Mouse (Mus musculus): Measurements from ENCODE around the gene Nek7. TPM values are rescaled to one million over a fixed set of nuclear protein-coding genes. Genes with fewer than 3 reads are reported as not detected.

The Nek7 gene
- polyA plus RNA-seq, 1 experiment from 2014 or later: 53.9 TPM

GRCm38 (mm10) chr1:138587812-138588211 is 32.1 kb downstream of the Nek7 start:
- Histone ChIP-seq H3K36me3 (peaks cover 2% of the 10 kb centered on the region), H3K4me3 (no peak overlapping the region), H3K9ac (no peak overlapping the region), H3K27me3 (replicated peaks) (no peaks in the 10 kb centered on the region), H3K4me2 (no peak overlapping the region), H3K4me1 (replicated peaks) (peaks cover 5% of the 10 kb centered on the region; the same call in 1 of the 2 replicates), H3K27ac (ENCODE audit: poor library complexity, severe bottlenecking) (no peak overlapping the region), H3K9me3 (replicated peaks) (0 out of 2 replicates have a peak, but pooled peaks cover 3% of the 10 kb centered on the region)
- ATAC-seq (ENCODE audit: insufficient number of reproducible peaks, low FRiP score): no peak
- WGBS: 32% methylated on average over 3 of the region's 3 CpGs

GRCm38 (mm10) chr1:138586891-138587290 is 33.0 kb downstream of the Nek7 start:
- no peak overlapping the region for H3K9ac ChIP-seq
- peaks cover 2% of the 10 kb centered on the region for H3K36me3 ChIP-seq
- H3K27me3 ChIP-seq (replicated peaks): no peaks in the 10 kb centered on the region
- WGBS: 95% methylated on average over 2 of the region's 2 CpGs
- no peak overlapping the region for H3K27ac ChIP-seq (ENCODE audit: poor library complexity, severe bottlenecking)
- peaks cover 7% of the 10 kb centered on the region; the same call in 1 of the 2 replicates for H3K4me1 ChIP-seq (replicated peaks)
- no peak for ATAC-seq (ENCODE audit: insufficient number of reproducible peaks, low FRiP score)
- H3K4me3 ChIP-seq: no peak overlapping the region
- H3K9me3 ChIP-seq (replicated peaks): no peaks in the 10 kb centered on the region
- H3K4me2 ChIP-seq: no peak overlapping the region

- Histone ChIP-seq H3K27me3 (replicated peaks) (no peaks in the 10 kb centered on the region), H3K36me3 (no peaks in the 10 kb centered on the region; the same call in 1 of the 2 replicates), H3K4me2 (no peak overlapping the region), H3K9me3 (replicated peaks) (no peaks in the 10 kb centered on the region), H3K27ac (ENCODE audit: poor library complexity, severe bottlenecking) (no peak overlapping the region), H3K4me1 (replicated peaks) (peaks cover 19% of the 10 kb centered on the region), H3K9ac (no peak overlapping the region), H3K4me3 (no peak overlapping the region)
- WGBS: 91% methylated on average over 2 of the region's 2 CpGs
- no peak for ATAC-seq (ENCODE audit: insufficient number of reproducible peaks, low FRiP score)
Observed at GRCm38 (mm10) chr1:138584423-138585013, 35.4 kb downstream of the Nek7 start.

GRCm38 (mm10) chr1:138582225-138582624 is 37.7 kb downstream of the Nek7 start:
- no peak for ATAC-seq (ENCODE audit: insufficient number of reproducible peaks, low FRiP score)
- no peak overlapping the region for H3K4me3 ChIP-seq
- H3K9me3 ChIP-seq (replicated peaks): no peaks in the 10 kb centered on the region
- H3K27ac ChIP-seq (ENCODE audit: poor library complexity, severe bottlenecking): no peak overlapping the region
- peaks cover 24% of the 10 kb centered on the region for H3K4me1 ChIP-seq (replicated peaks)
- H3K9ac ChIP-seq: no peak overlapping the region
- H3K36me3 ChIP-seq: no peaks in the 10 kb centered on the region; the same call in 1 of the 2 replicates
- no peak overlapping the region for H3K4me2 ChIP-seq
- no peaks in the 10 kb centered on the region for H3K27me3 ChIP-seq (replicated peaks)
- 83% methylated on average over 7 of the region's 7 CpGs for WGBS

GRCm38 (mm10) chr1:138579822-138580492 is 40.0 kb downstream of the Nek7 start:
- Histone ChIP-seq H3K9ac (no peak overlapping the region), H3K36me3 (no peaks in the 10 kb centered on the region; the same call in 1 of the 2 replicates), H3K4me2 (peak overlapping the region; percentile 48), H3K27ac (ENCODE audit: poor library complexity, severe bottlenecking) (no peak overlapping the region), H3K4me3 (no peak overlapping the region), H3K4me1 (replicated peaks) (peaks cover 22% of the 10 kb centered on the region), H3K27me3 (replicated peaks) (no peaks in the 10 kb centered on the region), H3K9me3 (replicated peaks) (no peaks in the 10 kb centered on the region)
- ATAC-seq (ENCODE audit: insufficient number of reproducible peaks, low FRiP score): peak; percentile 61; the same call in 1 of the 2 replicates
- 42% methylated on average over 11 of the region's 11 CpGs for WGBS

GRCm38 (mm10) chr1:138579207-138579606 is 40.7 kb downstream of the Nek7 start:
- Histone ChIP-seq H3K9ac (no peak overlapping the region), H3K4me1 (replicated peaks) (peaks cover 22% of the 10 kb centered on the region), H3K9me3 (replicated peaks) (no peaks in the 10 kb centered on the region), H3K27me3 (replicated peaks) (no peaks in the 10 kb centered on the region), H3K4me2 (no peak overlapping the region), H3K27ac (ENCODE audit: poor library complexity, severe bottlenecking) (no peak overlapping the region), H3K36me3 (no peaks in the 10 kb centered on the region), H3K4me3 (no peak overlapping the region)
- no peak for ATAC-seq (ENCODE audit: insufficient number of reproducible peaks, low FRiP score)
- WGBS: 69% methylated on average over 7 of the region's 7 CpGs

GRCm38 (mm10) chr1:138576803-138577202 is 43.1 kb downstream of the Nek7 start:
- Histone ChIP-seq H3K4me1 (replicated peaks) (peaks cover 24% of the 10 kb centered on the region), H3K4me3 (no peak overlapping the region), H3K27ac (ENCODE audit: poor library complexity, severe bottlenecking) (peak overlapping the region; percentile 80), H3K9ac (no peak overlapping the region), H3K4me2 (no peak overlapping the region), H3K9me3 (replicated peaks) (no peaks in the 10 kb centered on the region), H3K27me3 (replicated peaks) (no peaks in the 10 kb centered on the region), H3K36me3 (no peaks in the 10 kb centered on the region)
- 38% methylated on average over 7 of the region's 7 CpGs for WGBS
- no peak for ATAC-seq (ENCODE audit: insufficient number of reproducible peaks, low FRiP score)

GRCm38 (mm10) chr1:138576066-138576697 is 43.8 kb downstream of the Nek7 start:
- no peaks in the 10 kb centered on the region for H3K36me3 ChIP-seq
- H3K4me1 ChIP-seq (replicated peaks): peaks cover 30% of the 10 kb centered on the region
- H3K9ac ChIP-seq: no peak overlapping the region
- 93% methylated on average over 8 of the region's 8 CpGs for WGBS
- no peaks in the 10 kb centered on the region for H3K9me3 ChIP-seq (replicated peaks)
- no peak overlapping the region for H3K4me3 ChIP-seq
- H3K27me3 ChIP-seq (replicated peaks): no peaks in the 10 kb centered on the region
- H3K4me2 ChIP-seq: no peak overlapping the region
- no peak for ATAC-seq (ENCODE audit: insufficient number of reproducible peaks, low FRiP score)
- no peak overlapping the region for H3K27ac ChIP-seq (ENCODE audit: poor library complexity, severe bottlenecking)

GRCm38 (mm10) chr1:138575629-138576028 is 44.3 kb downstream of the Nek7 start:
- ATAC-seq (ENCODE audit: insufficient number of reproducible peaks, low FRiP score): no peak
- Histone ChIP-seq H3K27ac (ENCODE audit: poor library complexity, severe bottlenecking) (no peak overlapping the region), H3K36me3 (no peaks in the 10 kb centered on the region), H3K9ac (no peak overlapping the region), H3K4me2 (no peak overlapping the region), H3K27me3 (replicated peaks) (no peaks in the 10 kb centered on the region), H3K9me3 (replicated peaks) (no peaks in the 10 kb centered on the region), H3K4me3 (no peak overlapping the region), H3K4me1 (replicated peaks) (peaks cover 33% of the 10 kb centered on the region)
- 71% methylated on average over 2 of the region's 2 CpGs for WGBS

GRCm38 (mm10) chr1:138571565-138572361 is 48.2 kb downstream of the Nek7 start:
- H3K4me3 ChIP-seq: peak overlapping the region; percentile 16
- peaks cover 14% of the 10 kb centered on the region for H3K4me1 ChIP-seq (replicated peaks)
- 0 out of 2 replicates have a peak overlapping the region, but pooled peaks have one; percentile 5 for H3K9ac ChIP-seq
- H3K27ac ChIP-seq (ENCODE audit: poor library complexity, severe bottlenecking): peak overlapping the region; percentile 82
- no peaks in the 10 kb centered on the region for H3K36me3 ChIP-seq
- H3K27me3 ChIP-seq (replicated peaks): no peaks in the 10 kb centered on the region
- 21% methylated on average over 22 of the region's 22 CpGs for WGBS
- peak overlapping the region; percentile 56 for H3K4me2 ChIP-seq
- H3K9me3 ChIP-seq (replicated peaks): no peaks in the 10 kb centered on the region
- peak; percentile 60 for ATAC-seq (ENCODE audit: insufficient number of reproducible peaks, low FRiP score)

- Histone ChIP-seq H3K9ac (no peak overlapping the region), H3K4me3 (no peak overlapping the region), H3K27ac (ENCODE audit: poor library complexity, severe bottlenecking) (peak overlapping the region; percentile 82), H3K27me3 (replicated peaks) (no peaks in the 10 kb centered on the region), H3K4me1 (replicated peaks) (peaks cover 14% of the 10 kb centered on the region), H3K4me2 (peak overlapping the region; percentile 56), H3K9me3 (replicated peaks) (no peaks in the 10 kb centered on the region), H3K36me3 (no peaks in the 10 kb centered on the region)
- peak; percentile 75 for ATAC-seq (ENCODE audit: insufficient number of reproducible peaks, low FRiP score)
- WGBS: 50% methylated on average over 2 of the region's 2 CpGs
Observed at GRCm38 (mm10) chr1:138571038-138571441, 48.9 kb downstream of the Nek7 start.
